Mouse (Mus musculus) skeletal muscle tissue, postnatal 0 days (tissue): ENCODE measurements around the gene Txnrd2. TPM values are rescaled to one million over a fixed set of nuclear protein-coding genes. Genes with fewer than 3 reads are reported as not detected.

Source experiments
- polyA plus RNA-seq: library from polyadenylated mRNA; unstranded; fragments of >200 nt; fragmentation: Nextera tagmentation; extraction: Ambion mirVana; gene quantifications from 2 replicates; pipeline ENCODE4 v1.2.1, GENCODE M21; 2015

The Txnrd2 gene
- polyA plus RNA-seq, result 19.4 and 20.9 TPM in 2 replicates

GRCm38 (mm10) chr16:18426215-18426791, at the start of gene Txnrd2:
Gene Txnrd2 (plus strand): TSS chr16:18426384.

GRCm38 (mm10) chr16:18426802-18427280, 657 bp downstream of the Txnrd2 start, which contains the start of gene Comt:
Gene Comt (minus strand): TSS chr16:18426852.

GRCm38 (mm10) chr16:18498558-18498990, 72.4 kb downstream of the Txnrd2 start, which contains the start of the genes Gnb1l and Rtl10:
Gene Gnb1l (plus strand): TSS chr16:18498713.
Gene Rtl10 (plus strand): TSS chr16:18498901.

Other genes starting within 250 kb of the Txnrd2 start
- not detected in 2 replicates for gene Ccdc188, start 208.5 kb upstream of the Txnrd2 start, polyA plus RNA-seq
- 20.2 and 20.5 TPM in 2 replicates for gene Zdhhc8, start 191.2 kb upstream of the Txnrd2 start, polyA plus RNA-seq
- gene Trmt2a, start 177.7 kb upstream of the Txnrd2 start, polyA plus RNA-seq, result 36.3 and 37.2 TPM in 2 replicates
- gene Ranbp1, start 177.7 kb upstream of the Txnrd2 start, polyA plus RNA-seq, result 151 and 209 TPM in 2 replicates
- gene Gm49776, start 168.1 kb upstream of the Txnrd2 start, polyA plus RNA-seq, result 1.4 TPM in 1 of 2 replicates, not detected in the other
- 10.9 and 13.9 TPM in 2 replicates for gene Dgcr8, start 137.1 kb upstream of the Txnrd2 start, polyA plus RNA-seq
- 22.1 and 27.7 TPM in 2 replicates for gene Tango2, start 78.3 kb upstream of the Txnrd2 start, polyA plus RNA-seq
- gene Arvcf, start 78.2 kb upstream of the Txnrd2 start, polyA plus RNA-seq, result 16.2 and 18.4 TPM in 2 replicates
- gene Comt, start 468 bp downstream of the Txnrd2 start, polyA plus RNA-seq, result 111 and 116 TPM in 2 replicates
- 4.8 and 6.1 TPM in 2 replicates for gene Gnb1l, start 72.3 kb downstream of the Txnrd2 start, polyA plus RNA-seq
- 0.93 and 1.5 TPM in 2 replicates for gene Rtl10, start 72.5 kb downstream of the Txnrd2 start, polyA plus RNA-seq
- 7.9 and 8.3 TPM in 2 replicates for gene Tbx1, start 164.3 kb downstream of the Txnrd2 start, polyA plus RNA-seq
- gene Gp1bb, start 196.0 kb downstream of the Txnrd2 start, polyA plus RNA-seq, result 0.12 TPM in 1 of 2 replicates, not detected in the other
- 0.27 and 0.34 TPM in 2 replicates for gene Gm49601, start 200.0 kb downstream of the Txnrd2 start, polyA plus RNA-seq
- 2.4 and 5.8 TPM in 2 replicates for gene Sept5, start 203.6 kb downstream of the Txnrd2 start, polyA plus RNA-seq